Mouse (Mus musculus) liver, embryonic 16.5 days (tissue): ENCODE measurements around the gene Atoh8. TPM values are rescaled to one million over a fixed set of nuclear protein-coding genes. Genes with fewer than 3 reads are reported as not detected.

Source experiments
- ATAC-seq: fragments of 200-750 bp; cut with Nextera tagmentation; 2 replicates; pipeline ENCODE4 v1.8.0; 2017; ENCODE audit warnings: low read depth, mild to moderate bottlenecking, moderate number of reproducible peaks, moderate library complexity
- H3K27ac ChIP-seq: fragments of 300-500 bp; sonication (generic); 2 replicates; pipeline ENCODE4 v1.5.1; 2014; ENCODE audit warnings: mild to moderate bottlenecking, low read length
- H3K27me3 ChIP-seq: fragments of 300-500 bp; sonication (generic); 2 replicates; pipeline ENCODE4 v1.6.1; 2014; ENCODE audit warnings: low read depth, low read length, mixed read lengths; ENCODE audit not compliant: control insufficient read depth, insufficient read depth
- H3K36me3 ChIP-seq: fragments of 300-500 bp; sonication (generic); 2 replicates; pipeline ENCODE4 v1.6.1; 2014; ENCODE audit warnings: mild to moderate bottlenecking; ENCODE audit not compliant: control insufficient read depth, insufficient read depth
- H3K4me1 ChIP-seq: fragments of 300-500 bp; sonication (generic); 2 replicates; pipeline ENCODE4 v1.6.1; 2014; ENCODE audit warnings: low read depth, low read length, mixed read lengths; ENCODE audit not compliant: control insufficient read depth
- H3K4me2 ChIP-seq: fragments of 300-500 bp; sonication (generic); 2 replicates; pipeline ENCODE4 v1.6.1; 2014; ENCODE audit warnings: low read depth, low read length, mixed read lengths
- H3K4me3 ChIP-seq: fragments of 300-500 bp; sonication (generic); 2 replicates; pipeline ENCODE4 v1.5.1; 2014; ENCODE audit warnings: low read depth, mild to moderate bottlenecking, low read length
- H3K9ac ChIP-seq: fragments of 300-500 bp; sonication (generic); 2 replicates; pipeline ENCODE4 v1.6.1; 2014; ENCODE audit warnings: low read depth, low read length
- H3K9me3 ChIP-seq: fragments of 300-500 bp; sonication (generic); replicated peaks from 2 replicates; pipeline ENCODE4 v1.6.1; 2016; ENCODE audit warnings: low read length; ENCODE audit not compliant: control insufficient read depth
- WGBS: fragments of 180-500 bp; shearing (Covaris S2); extraction: QIAGEN DNeasy Blood & Tissue Kit; methylation state at CpG from one replicate; pipeline ENCODE4 v1.1.7; 2014; ENCODE audit not compliant: insufficient replicate concordance; 5-methylcytosine and 5-hydroxymethylcytosine counted together
- polyA plus RNA-seq: library from polyadenylated mRNA; unstranded; fragments of >200 nt; fragmentation: Nextera tagmentation; extraction: Ambion mirVana; gene quantifications from 2 replicates; pipeline ENCODE4 v1.2.1, GENCODE M21; 2015

Gene Atoh8
- polyA plus RNA-seq, 1 experiment from 2014 or later: 0.90 TPM

DNA sequence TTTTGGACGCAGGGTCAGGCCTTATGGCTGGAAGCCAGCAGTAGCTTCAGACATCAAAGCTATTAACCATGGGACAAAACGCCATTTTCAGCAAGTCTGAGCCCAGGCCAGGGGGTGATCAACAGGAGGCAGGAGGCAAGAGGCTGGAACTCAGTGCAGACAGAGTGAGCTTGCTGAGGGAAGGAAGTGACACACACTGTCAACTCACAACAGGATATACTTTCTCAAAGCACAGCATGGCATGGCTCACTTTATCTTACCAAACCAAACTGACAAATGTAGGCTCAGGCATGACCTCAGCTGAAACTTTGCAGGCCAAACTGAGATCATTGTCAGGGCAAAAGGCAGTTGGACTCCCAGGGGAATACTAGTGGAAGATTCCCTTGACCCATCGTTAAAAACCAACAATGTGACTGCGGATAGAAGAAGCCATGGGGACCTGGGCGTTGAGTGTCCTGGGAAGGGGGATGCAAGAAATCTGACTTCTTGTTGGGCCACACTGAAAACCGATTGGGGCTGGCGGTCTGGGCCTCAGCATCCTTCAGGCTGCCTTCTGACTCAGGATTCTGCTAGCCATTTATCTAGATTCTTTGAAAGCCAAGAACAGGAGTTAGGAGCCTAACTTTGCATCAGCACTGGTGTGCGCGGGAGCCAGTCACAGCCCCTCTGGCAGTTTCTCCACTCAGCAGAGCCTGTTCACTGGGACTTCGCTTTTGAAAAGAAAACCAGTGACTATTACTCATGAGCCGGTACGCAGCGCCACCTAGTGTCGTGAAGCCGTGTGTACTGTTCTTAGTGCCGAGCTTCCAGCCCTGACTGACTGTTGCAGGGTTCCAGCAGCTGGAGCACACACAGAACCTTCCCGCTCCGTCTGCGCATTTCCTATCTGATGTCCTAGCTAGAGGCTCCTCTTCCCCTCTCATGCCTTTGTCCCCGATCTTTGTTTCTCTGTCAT is 70.8 kb downstream of the Atoh8 start:
- WGBS: 14% methylated on average over 20 of the region's 20 CpGs

GRCm38 (mm10) chr6:72162155-72162890 is 73.1 kb downstream of the Atoh8 start:
- 8% methylated on average over 19 of the region's 19 CpGs for WGBS
- H3K36me3 ChIP-seq: no peaks in the 10 kb centered on the region
- no peaks in the 10 kb centered on the region; the same call in 1 of the 2 replicates for H3K9me3 ChIP-seq
- ATAC-seq: peak; percentile 85
- peaks cover 9% of the 10 kb centered on the region for H3K4me1 ChIP-seq
- H3K4me2 ChIP-seq: peak overlapping the region; percentile 8; the same call in 1 of the 2 replicates
- no peaks in the 10 kb centered on the region for H3K27me3 ChIP-seq
- no peak overlapping the region; the same call in 1 of the 2 replicates for H3K9ac ChIP-seq
- peak overlapping the region; percentile 67 for H3K27ac ChIP-seq
- no peak overlapping the region for H3K4me3 ChIP-seq

More for the DNA sequence above, 70.8 kb downstream of the Atoh8 start:
- Histone ChIP-seq H3K4me2 (no peak overlapping the region), H3K9me3 (no peaks in the 10 kb centered on the region), H3K36me3 (no peaks in the 10 kb centered on the region), H3K27ac (no peak overlapping the region), H3K27me3 (no peaks in the 10 kb centered on the region), H3K4me1 (peaks cover 9% of the 10 kb centered on the region), H3K4me3 (no peak overlapping the region), H3K9ac (no peak overlapping the region)
- peak; percentile 45 for ATAC-seq

- Histone ChIP-seq H3K27ac (peak overlapping the region; percentile 67), H3K9me3 (no peaks in the 10 kb centered on the region; the same call in 1 of the 2 replicates), H3K4me1 (peaks cover 9% of the 10 kb centered on the region), H3K9ac (no peak overlapping the region), H3K27me3 (no peaks in the 10 kb centered on the region), H3K4me3 (no peak overlapping the region), H3K4me2 (peak overlapping the region; percentile 8; the same call in 1 of the 2 replicates), H3K36me3 (no peaks in the 10 kb centered on the region)
- no peak for ATAC-seq
- WGBS: 40% methylated on average over 5 of the region's 5 CpGs
These were observed 73.6 kb downstream of the Atoh8 start for GRCm38 (mm10) chr6:72161751-72162150.

DNA sequence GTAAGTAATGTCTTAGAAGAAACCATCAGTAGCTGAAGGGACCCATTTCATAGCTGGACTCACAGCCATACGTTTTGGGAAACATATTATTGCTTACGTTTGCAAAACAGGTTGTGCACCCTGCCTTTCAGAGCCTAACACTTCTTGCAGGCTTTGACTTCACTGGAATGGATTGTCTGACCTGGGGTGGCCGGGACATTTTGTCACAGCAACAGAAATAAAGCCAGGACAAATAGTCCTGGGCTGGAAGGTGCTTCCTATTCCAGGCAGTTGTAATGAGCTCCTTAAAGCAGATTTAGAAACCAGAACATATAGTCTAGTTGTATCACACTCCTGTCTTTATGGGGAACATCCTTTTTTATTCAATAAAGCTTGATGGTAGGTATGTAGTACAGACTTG is 74.4 kb downstream of the Atoh8 start:
- H3K36me3 ChIP-seq: 0 out of 2 replicates have a peak, but pooled peaks cover under 1% of the 10 kb centered on the region
- H3K4me3 ChIP-seq: no peak overlapping the region
- peaks cover 9% of the 10 kb centered on the region for H3K4me1 ChIP-seq
- H3K27ac ChIP-seq: no peak overlapping the region
- ATAC-seq: no peak
- H3K27me3 ChIP-seq: no peaks in the 10 kb centered on the region
- no peak overlapping the region for H3K4me2 ChIP-seq
- 74% methylated on average over 3 of the region's 3 CpGs for WGBS
- no peak overlapping the region for H3K9ac ChIP-seq
- no peaks in the 10 kb centered on the region; the same call in 1 of the 2 replicates for H3K9me3 ChIP-seq

DNA sequence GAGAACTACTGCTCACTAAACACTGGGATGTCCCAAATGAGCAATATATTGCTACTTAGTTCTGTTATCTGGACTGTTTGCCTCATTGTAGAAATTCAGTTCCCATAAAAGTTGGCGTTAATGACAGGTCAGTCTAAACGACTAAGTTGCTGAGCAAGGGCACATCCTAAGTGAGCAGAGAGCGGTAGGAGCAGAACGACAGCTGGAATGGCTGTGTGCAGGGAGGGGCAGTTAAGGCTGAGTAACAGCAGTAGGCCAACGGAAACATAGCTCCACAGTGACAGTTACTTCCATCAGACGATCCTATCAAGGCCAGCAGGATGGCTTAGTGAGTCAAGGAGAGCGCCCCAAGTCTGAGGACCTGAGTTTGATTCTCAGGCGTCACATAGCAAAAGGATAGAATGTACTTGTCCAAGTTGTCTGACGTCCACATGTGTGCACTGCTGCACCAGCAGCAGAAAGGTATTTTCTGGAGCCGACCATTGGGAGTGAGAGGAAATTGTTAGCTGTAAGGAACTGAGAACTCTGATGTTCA is 75.4 kb downstream of the Atoh8 start:
- H3K27me3 ChIP-seq: no peaks in the 10 kb centered on the region
- H3K36me3 ChIP-seq: peaks cover 11% of the 10 kb centered on the region
- peaks cover 9% of the 10 kb centered on the region for H3K4me1 ChIP-seq
- 61% methylated on average over 10 of the region's 10 CpGs for WGBS
- no peak overlapping the region for H3K9ac ChIP-seq
- ATAC-seq: no peak
- no peaks in the 10 kb centered on the region; the same call in 1 of the 2 replicates for H3K9me3 ChIP-seq
- H3K4me2 ChIP-seq: no peak overlapping the region
- H3K27ac ChIP-seq: no peak overlapping the region
- H3K4me3 ChIP-seq: no peak overlapping the region

DNA sequence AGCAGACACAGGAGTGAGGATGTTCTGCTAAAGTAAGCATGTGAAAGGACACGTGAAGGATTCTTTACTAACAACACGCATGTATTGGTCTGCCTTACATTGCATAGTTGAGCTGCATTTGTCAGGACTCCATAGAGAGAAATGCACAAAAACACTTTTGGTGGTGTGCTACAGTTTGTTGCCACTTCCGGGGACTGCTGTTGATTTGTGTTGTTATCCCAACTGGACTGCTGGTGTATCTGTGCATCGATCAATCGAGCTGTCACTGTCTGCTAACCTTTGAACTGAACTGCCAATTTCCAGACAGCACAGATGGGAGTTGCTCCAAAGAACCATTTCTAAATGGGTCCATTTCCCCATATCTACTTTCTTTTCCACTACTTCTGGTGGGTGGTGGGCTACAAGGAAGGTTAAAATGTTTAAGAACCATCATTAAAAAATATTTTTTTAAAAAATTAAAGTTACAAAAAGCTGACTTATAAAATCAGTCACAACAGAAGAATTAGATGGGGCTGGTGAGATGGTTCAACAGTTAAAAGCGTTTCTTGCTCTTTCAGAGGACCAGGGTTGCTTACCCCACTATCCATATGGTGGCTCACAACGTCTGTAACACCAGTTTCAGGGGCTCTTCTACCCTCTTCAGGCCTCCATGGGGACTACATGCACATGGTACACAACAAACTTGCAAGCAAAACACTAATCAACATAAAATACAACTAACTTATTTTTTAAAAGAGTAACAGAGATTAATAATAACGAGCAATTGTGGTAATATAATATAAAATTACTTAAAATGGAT is 76.2 kb downstream of the Atoh8 start:
- H3K27ac ChIP-seq: no peak overlapping the region
- H3K27me3 ChIP-seq: no peaks in the 10 kb centered on the region
- no peak overlapping the region for H3K9ac ChIP-seq
- peaks cover 9% of the 10 kb centered on the region for H3K4me1 ChIP-seq
- peaks cover 17% of the 10 kb centered on the region for H3K36me3 ChIP-seq
- no peak overlapping the region for H3K4me3 ChIP-seq
- 73% methylated on average over 8 of the region's 8 CpGs for WGBS
- H3K4me2 ChIP-seq: no peak overlapping the region
- no peaks in the 10 kb centered on the region; the same call in 1 of the 2 replicates for H3K9me3 ChIP-seq
- no peak for ATAC-seq

Other genes with a start within 250 kb of the Atoh8 start
- 199 and 206 TPM in 2 replicates for gene St3gal5, start 138.0 kb downstream of the Atoh8 start, polyA plus RNA-seq
- gene Sftpb, start 69.0 kb upstream of the Atoh8 start, polyA plus RNA-seq: not detected in 2 replicates
- 32.6 and 33.2 TPM in 2 replicates for gene Usp39, start 109.6 kb upstream of the Atoh8 start, polyA plus RNA-seq
- gene 0610030E20Rik, start 111.7 kb upstream of the Atoh8 start, polyA plus RNA-seq: 11.8 and 14.1 TPM in 2 replicates
- gene Tmem150a, start 119.9 kb upstream of the Atoh8 start, polyA plus RNA-seq: 54.4 and 59.7 TPM in 2 replicates
- gene Rnf181, start 131.4 kb upstream of the Atoh8 start, polyA plus RNA-seq: 86.5 and 91.9 TPM in 2 replicates
- 54.9 and 62.8 TPM in 2 replicates for gene Vamp5, start 144.9 kb upstream of the Atoh8 start, polyA plus RNA-seq
- 212 and 230 TPM in 2 replicates for gene Vamp8, start 155.1 kb upstream of the Atoh8 start, polyA plus RNA-seq
- 29.6 and 31.7 TPM in 2 replicates for gene Ggcx, start 178.7 kb upstream of the Atoh8 start, polyA plus RNA-seq
- 124 and 131 TPM in 2 replicates for gene Mat2a, start 204.0 kb upstream of the Atoh8 start, polyA plus RNA-seq